ENCODE assay signal across 8 mouse cellular contexts in genomic region chr3:104714679-104715326, GRCm38 (mm10).
DNase-seq lines count a peak whose midpoint lies in the region; ATAC-seq and TF ChIP-seq lines count a peak whose summit lies in the region.

No protein-coding gene starts in this region.

- WGBS in intestine, postnatal 0 days = 47% methylated on average over 11 of the region's 11 CpGs
- 44% methylated on average over 11 of the region's 11 CpGs for WGBS in lung, embryonic 15.5 days

- H3K4me1 ChIP-seq in MEL (ENCODE audit: control insufficient read depth in 1 of 2, insufficient read depth in 2 of 2, low read length in 2 of 2) = no peaks in the 10 kb centered on the region
- no peaks in the 10 kb centered on the region for H3K4me1 ChIP-seq in intestine, postnatal 0 days (replicated peaks; ENCODE audit: control insufficient read depth, insufficient read depth, low read length)
- peaks cover 4% of the 10 kb centered on the region; the same call in 1 of the 2 replicates for H3K4me1 ChIP-seq in lung, embryonic 15.5 days

- TF ChIP-seq POLR2A in MEL (IDR thresholded peaks at IDR 0.05; ENCODE audit: control insufficient read depth in 1 of 2, insufficient read depth in 1 of 2, low read depth in 1 of 2, low read length in 2 of 2, poor library complexity in 1 of 2) = peak in 1 of 2 experiments; percentile 49; a peak in 2 of 4 replicates

- peaks cover 0 to 1% of the 10 kb centered on the region in 2 experiments; a peak in 1 of 4 replicates for H3K27me3 ChIP-seq in MEL (ENCODE audit: control insufficient read depth in 1 of 2, insufficient read depth in 2 of 2, low read length in 2 of 2)
- H3K27me3 ChIP-seq in intestine, postnatal 0 days (replicated peaks; ENCODE audit: control insufficient read depth, insufficient read depth, low read length) = no peaks in the 10 kb centered on the region
- H3K27me3 ChIP-seq in lung, embryonic 15.5 days = no peaks in the 10 kb centered on the region

- no peaks in the 10 kb centered on the region for H3K79me2 ChIP-seq in MEL (ENCODE audit: control insufficient read depth, insufficient read depth, low read length, poor library complexity)

- H3K4me3 ChIP-seq in MEL (ENCODE audit: control insufficient read depth in 1 of 2, insufficient read depth in 1 of 2, low read depth in 2 of 2, low read length in 2 of 2) = peak overlapping the region; percentile 48 to 64
- H3K4me3 ChIP-seq in intestine, postnatal 0 days (ENCODE audit: low read depth, low read length) = peak overlapping the region; percentile 20
- H3K4me3 ChIP-seq in lung, embryonic 15.5 days = peak overlapping the region; percentile 1

- peak; percentile 82 to 96 (median 94) for TF ChIP-seq CTCF in MEL (IDR thresholded peaks at IDR 0.05 in 2 of 3, conservative IDR thresholded peaks at IDR 0.05 in 1 of 3; ENCODE audit: control insufficient read depth in 1 of 3, insufficient read depth in 1 of 3, low read depth in 2 of 3, low read length in 3 of 3, poor library complexity in 1 of 3, severe bottlenecking in 1 of 3)
- TF ChIP-seq CTCF in intestine, postnatal 0 days (IDR thresholded peaks at IDR 0.05; ENCODE audit: low read depth) = peak; percentile 85

- intact Hi-C loops in gastrocnemius, postnatal 14 days (cut with DNase I; ENCODE audit: low total_unique reads) = loop anchor here (5.0 to 10.0 kb wide), 3 partner anchors 42 to 250 kb away; partner anchors contain the start of gene Wnt2b

- no peak for TF ChIP-seq RAD21 in MEL (IDR thresholded peaks at IDR 0.05; ENCODE audit: low read depth, low read length)

- no peak for TF ChIP-seq EP300 in MEL (IDR thresholded peaks at IDR 0.05; ENCODE audit: low read depth in 1 of 2, low read length in 2 of 2)

- peak overlapping the region; percentile 49 for H3K9ac ChIP-seq in MEL (ENCODE audit: control insufficient read depth, low read depth, low read length, poor library complexity, severe bottlenecking)
- H3K9ac ChIP-seq in intestine, postnatal 0 days (ENCODE audit: low read depth, low read length) = peak overlapping the region; percentile 17; the same call in 1 of the 2 replicates
- H3K9ac ChIP-seq in lung, embryonic 15.5 days = no peak overlapping the region

- no peak overlapping the region for H3K27ac ChIP-seq in MEL (ENCODE audit: control insufficient read depth, low read depth, low read length)
- no peak overlapping the region for H3K27ac ChIP-seq in intestine, postnatal 0 days (ENCODE audit: low read depth, low read length)
- no peak overlapping the region for H3K27ac ChIP-seq in lung, embryonic 15.5 days

- no peaks in the 10 kb centered on the region for H3K36me3 ChIP-seq in MEL (ENCODE audit: control insufficient read depth in 1 of 2, insufficient read depth in 2 of 2, low read length in 2 of 2)
- no peaks in the 10 kb centered on the region for H3K36me3 ChIP-seq in intestine, postnatal 0 days (ENCODE audit: control insufficient read depth, insufficient read depth)
- no peaks in the 10 kb centered on the region for H3K36me3 ChIP-seq in lung, embryonic 15.5 days

- no peaks in the 10 kb centered on the region for H3K9me3 ChIP-seq in MEL (replicated peaks; ENCODE audit: insufficient read depth, low read length)
- H3K9me3 ChIP-seq in intestine, postnatal 0 days (ENCODE audit: control insufficient read depth) = no peaks in the 10 kb centered on the region
- H3K9me3 ChIP-seq in lung, embryonic 15.5 days = no peaks in the 10 kb centered on the region

- H3K4me2 ChIP-seq in intestine, postnatal 0 days (replicated peaks; ENCODE audit: low read depth) = peak overlapping the region; percentile 58
- peak overlapping the region; percentile 46 for H3K4me2 ChIP-seq in lung, embryonic 15.5 days

- peak; percentile 87 for DNase-seq in 3T3-L1 (ENCODE audit: low read depth, low spot score)
- peak; percentile 91 for DNase-seq in MEL (ENCODE audit: low read depth, low spot score)
- peak; percentile 21 for DNase-seq in cerebellum, adult 9-10 months
- DNase-seq in gastrocnemius, postnatal 14 days = peak; percentile 38
- peak; percentile 59 for DNase-seq in retina, adult 2 months (ENCODE audit: low read depth, low spot score)
- DNase-seq in right cerebral cortex, adult 18-20 months = no peak

- ATAC-seq in intestine, postnatal 0 days = 0 out of 2 replicates have a peak, but pooled peaks have one; percentile 44
- ATAC-seq in lung, embryonic 15.5 days (ENCODE audit: borderline replicate concordance, extremely low read depth, low FRiP score, low TSS enrichment) = peak; percentile 41; the same call in 1 of the 2 replicates

TF ChIP-seq in MEL, 35 proteins besides CTCF, POLR2A, EP300 and RAD21:
- peak; percentile 51; the same call in 1 of the 2 replicates for TF ChIP-seq GABPA (IDR thresholded peaks at IDR 0.05; ENCODE audit: low read depth, low read length)
- TF ChIP-seq GATA1 (IDR thresholded peaks at IDR 0.05; ENCODE audit: low read depth, low read length) = no peak
- TF ChIP-seq MAFK (IDR thresholded peaks at IDR 0.05; ENCODE audit: borderline replicate concordance, low read depth, low read length) = no peak
- TF ChIP-seq TBP (IDR thresholded peaks at IDR 0.05; ENCODE audit: low read depth, low read length) = peak; percentile 74; the same call in 1 of the 2 replicates
- TF ChIP-seq SIN3A (IDR thresholded peaks at IDR 0.05; ENCODE audit: low read length) = peak; percentile 56; the same call in 1 of the 2 replicates
- TF ChIP-seq MYC (IDR thresholded peaks at IDR 0.05; ENCODE audit: low read depth, low read length) = peak; percentile 67
- TF ChIP-seq TCF12 (IDR thresholded peaks at IDR 0.05; ENCODE audit: low read depth, low read length) = peak; percentile 17; the same call in 1 of the 2 replicates
- no peak for TF ChIP-seq MAZ (IDR thresholded peaks at IDR 0.05; ENCODE audit: low read depth, low read length)
- peak; percentile 48 for TF ChIP-seq SMC3 (IDR thresholded peaks at IDR 0.05; ENCODE audit: low read depth, low read length)
- peak; percentile 64 for TF ChIP-seq HCFC1 (IDR thresholded peaks at IDR 0.05; ENCODE audit: low read depth, low read length)
- 0 out of 2 replicates have a peak, but pooled peaks have one; percentile 15 for TF ChIP-seq MAX (IDR thresholded peaks at IDR 0.05; ENCODE audit: low read length)
- TF ChIP-seq NELFE (IDR thresholded peaks at IDR 0.05; ENCODE audit: low read depth, low read length) = peak; percentile 54
- 0 out of 2 replicates have a peak, but pooled peaks have one; percentile 12 for TF ChIP-seq MXI1 (IDR thresholded peaks at IDR 0.05; ENCODE audit: low read depth, low read length)
- TF ChIP-seq POLR2AphosphoS5 (IDR thresholded peaks at IDR 0.05; ENCODE audit: borderline replicate concordance, low read depth, low read length) = no peak

Comparison
In these comparisons a context has a peak if more than half of its experiments do, and no peak if none do; other contexts are left out.
1. H3K4me3 ChIP-seq: peak in every context shown above with its lines; median percentile 56 in MEL; 20 in intestine, postnatal 0 days; 1 in lung, embryonic 15.5 days.